Mouse (Mus musculus) erythroblast, embryonic 14.5 days (primary cell): ENCODE results near the gene Alox5ap.

Experiments used
- GATA1 ChIP-seq: IDR thresholded peaks from 2 replicates; pipeline ENCODE4 v1.6.1; 2012; ENCODE audit warnings: low read length, inconsistent platforms, mixed read lengths
- TAL1 ChIP-seq: IDR thresholded peaks from 3 replicates; pipeline ENCODE4 v1.6.1; 2012; ENCODE audit warnings: low read length, inconsistent platforms, mixed read lengths

- no peak for TF ChIP-seq GATA1
- no peak for TF ChIP-seq TAL1
Measured at GRCm38 (mm10) chr5:149283009-149283408, 18.4 kb downstream of the Alox5ap start.
